Mouse (Mus musculus): ENCODE results near the gene Ms4a4a. TPM values are rescaled to one million over a fixed set of nuclear protein-coding genes. Genes with fewer than 3 reads are reported as not detected.

Gene Ms4a4a
- polyA plus RNA-seq, 1 experiment from 2014 or later: 5.0 TPM

DNA sequence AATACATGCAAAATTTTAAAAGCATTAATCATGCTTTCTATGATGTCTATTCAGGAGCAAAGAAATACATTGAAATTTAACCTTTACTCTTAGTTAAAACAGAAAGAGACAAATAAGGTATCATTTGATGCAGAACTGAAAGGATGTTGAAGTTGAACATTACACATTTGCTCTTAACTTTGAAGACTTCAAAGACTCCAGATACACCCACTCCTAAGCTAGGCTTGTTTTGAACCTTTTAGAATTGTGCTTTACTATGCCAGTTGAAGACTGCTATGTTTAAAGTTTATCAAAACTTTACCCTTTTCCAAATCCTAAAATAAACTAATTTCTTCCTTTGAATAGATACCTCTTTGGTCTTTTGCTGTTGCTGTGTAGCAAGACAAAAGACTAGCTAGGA, 4.1 kb upstream of the Ms4a4a start:
- no peaks in the 10 kb centered on the region for H3K9me3 ChIP-seq (ENCODE audit: low read length)
- H3K4me2 ChIP-seq (replicated peaks; ENCODE audit: low read depth, low read length): no peak overlapping the region
- no peaks in the 10 kb centered on the region for H3K4me1 ChIP-seq (ENCODE audit: insufficient read depth, low read length)
- no peak for ATAC-seq (ENCODE audit: low FRiP score, low TSS enrichment)
- H3K36me3 ChIP-seq (ENCODE audit: insufficient read depth, low read length): no peaks in the 10 kb centered on the region
- H3K27me3 ChIP-seq (ENCODE audit: insufficient read depth, low read length): no peaks in the 10 kb centered on the region
- no peak overlapping the region for H3K27ac ChIP-seq (ENCODE audit: low read length)
- no peak overlapping the region for H3K4me3 ChIP-seq (ENCODE audit: low read length)
- no peak overlapping the region for H3K9ac ChIP-seq (replicated peaks; ENCODE audit: low read length)

DNA sequence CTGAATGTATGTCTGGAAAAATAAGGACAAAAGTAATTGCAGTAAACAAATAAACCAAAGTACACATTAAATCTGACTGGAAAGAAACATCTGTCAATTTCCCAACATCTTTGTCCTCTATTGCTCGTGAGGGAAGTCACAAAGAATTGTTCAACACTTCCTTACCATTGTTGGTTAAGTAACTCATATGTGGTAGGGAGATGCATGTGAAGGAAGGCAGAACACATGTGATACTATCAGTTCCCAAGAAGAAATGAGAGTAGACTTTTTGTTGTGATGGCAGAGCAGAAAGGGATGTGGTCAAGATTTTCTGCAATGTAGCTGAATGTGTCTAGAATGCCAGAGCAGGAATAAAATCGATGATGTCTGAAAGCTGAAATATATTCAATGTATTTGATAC, 1.1 kb downstream of the Ms4a4a start:
- 75% methylated on average over 2 of the region's 2 CpGs for WGBS

DNA sequence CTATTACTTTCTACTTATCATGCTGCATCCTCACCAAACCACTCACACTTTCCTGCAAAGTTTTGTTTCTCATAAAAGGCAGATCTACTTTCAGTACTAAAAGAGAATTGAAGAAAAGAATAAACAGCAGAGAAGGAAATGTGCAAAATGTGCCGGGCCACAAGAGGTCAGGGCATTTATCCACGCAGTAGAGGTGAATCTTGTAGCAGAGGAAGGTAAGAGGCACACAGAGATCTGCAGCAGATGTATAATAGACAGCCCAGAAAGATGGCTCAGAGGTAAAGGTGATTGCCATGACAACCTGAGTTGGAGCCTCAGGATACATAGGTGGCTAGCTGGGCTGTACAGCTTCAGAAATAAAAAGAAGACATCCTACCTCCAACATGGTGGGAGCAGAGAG, 11.8 kb downstream of the Ms4a4a start:
- no peak overlapping the region for H3K27ac ChIP-seq (ENCODE audit: low read length)
- no peak overlapping the region for H3K4me2 ChIP-seq (replicated peaks; ENCODE audit: low read depth, low read length)
- H3K9me3 ChIP-seq (ENCODE audit: low read length): no peaks in the 10 kb centered on the region
- ATAC-seq (ENCODE audit: low FRiP score, low TSS enrichment): no peak
- WGBS: 70% methylated on average over 2 of the region's 2 CpGs
- H3K9ac ChIP-seq (replicated peaks; ENCODE audit: low read length): no peak overlapping the region
- H3K4me1 ChIP-seq (ENCODE audit: insufficient read depth, low read length): no peaks in the 10 kb centered on the region
- no peak overlapping the region for H3K4me3 ChIP-seq (ENCODE audit: low read length)
- no peaks in the 10 kb centered on the region for H3K27me3 ChIP-seq (ENCODE audit: insufficient read depth, low read length)
- H3K36me3 ChIP-seq (ENCODE audit: insufficient read depth, low read length): no peaks in the 10 kb centered on the region

More for the DNA sequence above, 1.1 kb downstream of the Ms4a4a start:
- no peak overlapping the region for H3K4me2 ChIP-seq (replicated peaks; ENCODE audit: low read depth, low read length)
- H3K36me3 ChIP-seq (ENCODE audit: insufficient read depth, low read length): no peaks in the 10 kb centered on the region
- ATAC-seq (ENCODE audit: low FRiP score, low TSS enrichment): no peak
- H3K27ac ChIP-seq (ENCODE audit: low read length): no peak overlapping the region
- no peaks in the 10 kb centered on the region for H3K9me3 ChIP-seq (ENCODE audit: low read length)
- H3K27me3 ChIP-seq (ENCODE audit: insufficient read depth, low read length): no peaks in the 10 kb centered on the region
- H3K9ac ChIP-seq (replicated peaks; ENCODE audit: low read length): no peak overlapping the region
- no peaks in the 10 kb centered on the region for H3K4me1 ChIP-seq (ENCODE audit: insufficient read depth, low read length)
- no peak overlapping the region for H3K4me3 ChIP-seq (ENCODE audit: low read length)

DNA sequence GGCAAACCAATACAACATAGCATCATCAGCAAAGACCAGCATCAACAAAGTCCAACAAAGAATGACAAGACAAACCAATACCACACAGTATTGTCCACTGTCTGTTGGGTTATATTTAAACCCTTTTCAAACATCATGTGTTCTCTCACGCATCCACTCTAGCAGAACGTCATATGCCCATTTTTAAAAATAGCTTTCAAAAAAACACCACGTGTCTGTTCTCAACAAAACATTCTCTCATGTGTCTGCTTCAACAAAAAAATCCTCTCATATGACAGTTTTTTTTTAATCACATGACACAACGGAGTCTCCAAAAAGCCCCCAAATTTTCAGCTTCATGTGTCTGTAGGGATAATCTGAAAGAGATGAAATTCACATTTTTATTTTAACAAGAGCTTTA, 12.4 kb downstream of the Ms4a4a start:
- Histone ChIP-seq H3K9me3 (ENCODE audit: low read length) (no peaks in the 10 kb centered on the region), H3K4me2 (replicated peaks; ENCODE audit: low read depth, low read length) (no peak overlapping the region), H3K27me3 (ENCODE audit: insufficient read depth, low read length) (no peaks in the 10 kb centered on the region), H3K4me1 (ENCODE audit: insufficient read depth, low read length) (no peaks in the 10 kb centered on the region), H3K4me3 (ENCODE audit: low read length) (no peak overlapping the region), H3K36me3 (ENCODE audit: insufficient read depth, low read length) (no peaks in the 10 kb centered on the region), H3K9ac (replicated peaks; ENCODE audit: low read length) (no peak overlapping the region), H3K27ac (ENCODE audit: low read length) (no peak overlapping the region)
- no peak for ATAC-seq (ENCODE audit: low FRiP score, low TSS enrichment)
- 84% methylated on average over 4 of the region's 4 CpGs for WGBS

DNA sequence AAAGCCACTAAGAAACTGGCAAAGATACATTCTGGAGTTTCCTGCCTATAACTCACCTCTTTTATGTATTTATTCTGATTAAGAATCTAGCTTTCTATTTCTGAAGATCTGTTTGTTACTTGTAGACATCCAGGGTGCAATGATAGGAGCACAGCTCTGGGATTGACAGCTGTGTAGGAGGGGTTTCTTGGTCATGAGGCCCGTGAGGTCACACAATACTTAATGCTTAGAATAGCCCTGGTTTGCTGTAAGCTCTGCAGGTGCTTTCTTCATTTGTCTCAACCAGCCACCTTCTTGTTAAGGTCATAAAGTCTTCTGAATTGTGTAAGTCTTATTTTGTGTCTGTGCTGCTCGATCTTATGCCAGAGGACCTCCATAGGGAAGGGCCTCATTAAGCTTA, 13.6 kb downstream of the Ms4a4a start:
- Histone ChIP-seq H3K27ac (ENCODE audit: low read length) (no peak overlapping the region), H3K36me3 (ENCODE audit: insufficient read depth, low read length) (no peaks in the 10 kb centered on the region), H3K4me3 (ENCODE audit: low read length) (no peak overlapping the region), H3K4me2 (replicated peaks; ENCODE audit: low read depth, low read length) (no peak overlapping the region), H3K4me1 (ENCODE audit: insufficient read depth, low read length) (no peaks in the 10 kb centered on the region), H3K9me3 (ENCODE audit: low read length) (no peaks in the 10 kb centered on the region), H3K27me3 (ENCODE audit: insufficient read depth, low read length) (no peaks in the 10 kb centered on the region), H3K9ac (replicated peaks; ENCODE audit: low read length) (no peak overlapping the region)
- ATAC-seq (ENCODE audit: low FRiP score, low TSS enrichment): no peak
- 85% methylated on average over 2 of the region's 2 CpGs for WGBS

DNA sequence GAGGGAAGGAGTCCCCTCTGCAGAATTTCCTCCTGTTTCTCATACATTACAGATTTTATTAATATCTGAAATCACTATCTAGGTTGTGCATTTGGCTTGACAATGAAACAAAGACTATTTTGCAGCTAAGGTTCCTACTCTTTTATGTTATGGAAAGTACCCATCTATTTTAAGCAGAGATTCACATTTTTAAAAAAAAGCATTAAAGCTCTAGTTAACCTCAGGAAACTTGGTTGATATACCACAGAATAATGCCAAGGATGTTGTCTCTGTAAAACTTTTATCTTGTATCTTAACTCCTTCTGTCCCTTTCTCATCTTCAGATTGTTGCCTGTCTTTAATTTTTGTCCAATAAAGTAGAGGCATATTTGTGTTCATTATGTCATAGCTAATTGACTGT, 20.4 kb downstream of the Ms4a4a start:
- ATAC-seq (ENCODE audit: low FRiP score, low TSS enrichment): no peak
- no peak overlapping the region for H3K4me3 ChIP-seq (ENCODE audit: low read length)
- no peaks in the 10 kb centered on the region for H3K9me3 ChIP-seq (ENCODE audit: low read length)
- no peak overlapping the region for H3K27ac ChIP-seq (ENCODE audit: low read length)
- H3K36me3 ChIP-seq (ENCODE audit: insufficient read depth, low read length): no peaks in the 10 kb centered on the region
- H3K27me3 ChIP-seq (ENCODE audit: insufficient read depth, low read length): no peaks in the 10 kb centered on the region
- H3K4me1 ChIP-seq (ENCODE audit: insufficient read depth, low read length): no peaks in the 10 kb centered on the region
- H3K4me2 ChIP-seq (replicated peaks; ENCODE audit: low read depth, low read length): no peak overlapping the region
- no peak overlapping the region for H3K9ac ChIP-seq (replicated peaks; ENCODE audit: low read length)

DNA sequence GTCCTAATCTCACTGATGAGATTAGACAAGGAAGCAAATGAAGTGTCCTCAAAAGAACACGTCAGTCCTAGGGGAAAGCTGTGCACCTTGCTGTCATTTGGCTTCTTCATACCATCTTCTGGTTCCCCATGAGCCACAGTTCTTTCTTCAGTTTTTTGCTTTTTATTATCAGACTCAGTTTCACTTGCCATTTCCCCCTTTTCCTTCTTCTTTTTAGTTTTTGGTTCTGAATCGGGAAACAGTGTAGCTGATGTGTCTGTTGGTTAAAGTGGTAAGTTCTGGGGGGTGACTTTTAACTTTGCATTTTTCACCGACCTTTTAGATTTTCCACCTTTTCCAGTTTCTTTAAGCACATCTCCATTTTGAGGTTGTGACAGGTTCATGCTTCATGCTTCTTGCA, 29.2 kb downstream of the Ms4a4a start, which contains the start of gene Ms4a4c:
Gene Ms4a4c (plus strand): TSS at position 244 of the 400 bp plus-strand sequence.
- Histone ChIP-seq H3K27ac (ENCODE audit: low read length) (no peak within 1 kb of the TSS), H3K9ac (replicated peaks; ENCODE audit: low read length) (no peak within 1 kb of the TSS), H3K27me3 (ENCODE audit: insufficient read depth, low read length) (no peaks in the 10 kb centered on the region), H3K9me3 (ENCODE audit: low read length) (no peaks in the 10 kb centered on the region), H3K4me2 (replicated peaks; ENCODE audit: low read depth, low read length) (no peak within 1 kb of the TSS), H3K36me3 (ENCODE audit: insufficient read depth, low read length) (no peaks in the 10 kb centered on the region), H3K4me3 (ENCODE audit: low read length) (no peak within 1 kb of the TSS), H3K4me1 (ENCODE audit: insufficient read depth, low read length) (no peaks in the 10 kb centered on the region)
- no peak for ATAC-seq (ENCODE audit: low FRiP score, low TSS enrichment)
- 81% methylated on average over 3 of the region's 3 CpGs for WGBS

DNA sequence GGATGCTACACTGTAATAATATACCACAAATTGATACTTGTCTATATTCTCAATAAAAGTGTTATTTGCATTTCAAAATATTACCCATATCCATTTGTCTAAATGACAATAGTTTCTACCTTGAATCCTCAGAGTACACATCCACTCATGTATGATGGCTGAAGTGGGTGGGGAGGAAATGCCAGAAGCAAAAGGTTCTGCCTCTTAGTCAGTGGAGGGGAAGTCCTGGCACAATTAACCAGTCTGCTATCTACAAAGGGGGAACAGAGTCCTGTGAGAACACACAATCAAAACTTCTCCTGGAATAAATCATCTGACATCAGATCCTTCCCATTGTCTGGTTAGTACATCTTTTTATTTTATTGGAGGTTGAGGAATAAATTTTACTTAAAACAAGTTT, 32.1 kb downstream of the Ms4a4a start:
- H3K4me1 ChIP-seq (ENCODE audit: insufficient read depth, low read length): no peaks in the 10 kb centered on the region
- no peak for ATAC-seq (ENCODE audit: low FRiP score, low TSS enrichment)
- no peak overlapping the region for H3K27ac ChIP-seq (ENCODE audit: low read length)

DNA sequence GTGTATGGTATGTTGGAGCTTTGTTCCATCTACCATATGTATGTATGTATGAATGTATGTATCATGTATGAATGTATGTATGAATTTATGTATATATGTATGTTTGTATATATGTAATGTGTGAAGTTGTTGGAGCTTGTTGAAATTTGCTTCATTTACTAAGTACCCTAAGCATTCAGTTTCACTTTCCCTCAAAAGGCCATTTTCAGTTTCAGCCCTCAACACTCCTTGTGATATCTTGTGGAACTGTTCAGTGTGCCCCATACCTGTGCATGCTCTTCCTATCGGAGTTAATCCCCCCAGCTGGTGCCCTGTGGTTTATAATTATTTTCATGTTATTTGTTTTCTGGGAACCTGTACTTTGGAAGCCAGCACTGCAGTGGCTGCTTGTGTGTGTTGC, 33.3 kb downstream of the Ms4a4a start:
- Histone ChIP-seq H3K9me3 (ENCODE audit: low read length) (no peaks in the 10 kb centered on the region), H3K9ac (replicated peaks; ENCODE audit: low read length) (no peak overlapping the region), H3K27ac (ENCODE audit: low read length) (no peak overlapping the region), H3K4me3 (ENCODE audit: low read length) (no peak overlapping the region), H3K4me2 (replicated peaks; ENCODE audit: low read depth, low read length) (no peak overlapping the region), H3K27me3 (ENCODE audit: insufficient read depth, low read length) (no peaks in the 10 kb centered on the region), H3K4me1 (ENCODE audit: insufficient read depth, low read length) (no peaks in the 10 kb centered on the region), H3K36me3 (ENCODE audit: insufficient read depth, low read length) (no peaks in the 10 kb centered on the region)
- WGBS: 93% methylated on average over 1 of the region's 1 CpGs
- ATAC-seq (ENCODE audit: low FRiP score, low TSS enrichment): no peak

More for the DNA sequence above, 32.1 kb downstream of the Ms4a4a start:
- Histone ChIP-seq H3K4me2 (replicated peaks; ENCODE audit: low read depth, low read length) (no peak overlapping the region), H3K4me3 (ENCODE audit: low read length) (no peak overlapping the region), H3K36me3 (ENCODE audit: insufficient read depth, low read length) (no peaks in the 10 kb centered on the region), H3K27me3 (ENCODE audit: insufficient read depth, low read length) (no peaks in the 10 kb centered on the region), H3K9ac (replicated peaks; ENCODE audit: low read length) (no peak overlapping the region), H3K9me3 (ENCODE audit: low read length) (no peaks in the 10 kb centered on the region)

DNA sequence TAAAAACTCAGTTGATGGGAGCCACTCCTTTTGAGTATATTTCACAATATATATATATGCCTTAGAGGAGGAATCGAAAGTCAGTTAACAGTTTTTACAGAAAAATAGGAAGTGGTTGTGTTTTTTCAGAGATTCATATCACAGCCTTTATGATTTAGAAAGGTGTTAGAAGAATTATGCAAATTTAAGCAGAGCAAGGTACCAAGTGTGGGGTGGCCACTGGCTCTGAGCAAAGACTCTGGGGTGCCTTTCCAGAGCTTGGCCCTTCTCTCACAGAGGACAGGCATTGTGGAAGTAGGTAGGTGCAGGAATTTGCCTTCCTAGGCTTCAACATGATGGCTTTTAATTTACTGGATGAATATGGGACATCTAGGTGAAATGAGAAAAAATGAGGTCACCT, 36.3 kb downstream of the Ms4a4a start:
- Histone ChIP-seq H3K9ac (replicated peaks; ENCODE audit: low read length) (no peak overlapping the region), H3K27me3 (ENCODE audit: insufficient read depth, low read length) (no peaks in the 10 kb centered on the region), H3K27ac (ENCODE audit: low read length) (no peak overlapping the region), H3K36me3 (ENCODE audit: insufficient read depth, low read length) (no peaks in the 10 kb centered on the region), H3K4me2 (replicated peaks; ENCODE audit: low read depth, low read length) (no peak overlapping the region), H3K4me3 (ENCODE audit: low read length) (no peak overlapping the region), H3K9me3 (ENCODE audit: low read length) (no peaks in the 10 kb centered on the region), H3K4me1 (ENCODE audit: insufficient read depth, low read length) (no peaks in the 10 kb centered on the region)
- WGBS: 80% methylated on average over 1 of the region's 1 CpGs
- no peak for ATAC-seq (ENCODE audit: low FRiP score, low TSS enrichment)

DNA sequence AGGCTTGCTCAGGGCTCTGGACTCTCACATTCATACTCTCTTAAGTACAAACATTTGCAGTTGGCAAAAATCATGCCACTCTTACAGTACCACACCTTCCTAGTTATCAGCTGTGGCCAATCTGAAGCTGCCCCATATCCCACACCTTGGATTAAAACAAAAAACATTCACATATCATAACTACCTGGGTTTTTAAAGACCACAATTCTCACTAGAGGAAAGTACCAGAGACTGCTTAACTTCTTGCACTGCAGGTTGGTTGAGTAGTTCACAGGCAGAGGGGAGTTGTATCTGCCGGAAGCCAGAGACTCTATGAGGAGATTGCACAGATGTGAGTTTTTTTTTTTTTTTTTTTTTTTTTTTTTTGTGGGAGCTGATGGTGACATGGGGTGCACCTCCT, 38.8 kb downstream of the Ms4a4a start:
- Histone ChIP-seq H3K9me3 (ENCODE audit: low read length) (no peaks in the 10 kb centered on the region), H3K27ac (ENCODE audit: low read length) (no peak overlapping the region), H3K9ac (replicated peaks; ENCODE audit: low read length) (no peak overlapping the region), H3K4me3 (ENCODE audit: low read length) (no peak overlapping the region), H3K4me1 (ENCODE audit: insufficient read depth, low read length) (no peaks in the 10 kb centered on the region), H3K4me2 (replicated peaks; ENCODE audit: low read depth, low read length) (no peak overlapping the region), H3K36me3 (ENCODE audit: insufficient read depth, low read length) (no peaks in the 10 kb centered on the region), H3K27me3 (ENCODE audit: insufficient read depth, low read length) (no peaks in the 10 kb centered on the region)
- no peak for ATAC-seq (ENCODE audit: low FRiP score, low TSS enrichment)
- 96% methylated on average over 1 of the region's 1 CpGs for WGBS
